ENCODE assay signal across 9 mouse cellular contexts in genomic region chr9:113812671-113813001, GRCm38 (mm10).
DNase-seq lines count a peak whose midpoint lies in the region; ATAC-seq and TF ChIP-seq lines count a peak whose summit lies in the region.
"Had no signal": no experiment of that assay in that cellular context is flagged by ENCODE, and none has a peak within 500 bp of the region (broad histone marks: within the 10 kb centered on the region; RNA-seq: fewer than 3 reads in every experiment).

No protein-coding gene starts in this region.

- H3K27ac ChIP-seq in layer of hippocampus, adult 2 months, result peak overlapping the region; percentile 97
- no peak overlapping the region for H3K27ac ChIP-seq in forebrain, embryonic 11.5 days (ENCODE audit: low read depth, low read length)
- H3K27ac ChIP-seq in neural tube, embryonic 12.5 days, result no peak overlapping the region

- H3K27me3 ChIP-seq in forebrain, embryonic 11.5 days (ENCODE audit: control insufficient read depth, insufficient read depth, low read length), result no peaks in the 10 kb centered on the region
- H3K27me3 ChIP-seq in neural tube, embryonic 12.5 days (replicated peaks), result no peaks in the 10 kb centered on the region
- H3K27me3 ChIP-seq: megakaryocyte, embryonic 14.5 days had no signal

- H3K9ac ChIP-seq in forebrain, embryonic 11.5 days (ENCODE audit: low read length), result no peak overlapping the region
- H3K9ac ChIP-seq in neural tube, embryonic 12.5 days, result peak overlapping the region; percentile 42; the same call in 1 of the 2 replicates

- peak in 1 of 2 experiments; percentile 45 for DNase-seq in layer of hippocampus, adult 2 months (ENCODE audit: low spot score in 2 of 2)
- no peak for DNase-seq in layer of hippocampus, adult 9-10 months (ENCODE audit: low spot score)
- no peak for DNase-seq in forebrain, embryonic 11.5 days (ENCODE audit: low spot score)
- no peak for DNase-seq in c-Kit-positive CD71-positive TER-119-positive erythroid progenitor cells, embryonic 14.5 days (ENCODE audit: low spot score)
- DNase-seq in embryo, embryonic 9.5 days (ENCODE audit: extremely low spot score), result no peak
- DNase-seq: kidney, postnatal 25 days had no signal

- H3K4me3 ChIP-seq in layer of hippocampus, adult 2 months, result peak overlapping the region; percentile 68
- H3K4me3 ChIP-seq in forebrain, embryonic 11.5 days (ENCODE audit: low read depth, low read length), result peak overlapping the region; percentile 11; the same call in 1 of the 2 replicates
- peak overlapping the region; percentile 29 for H3K4me3 ChIP-seq in neural tube, embryonic 12.5 days

- no peaks in the 10 kb centered on the region for H3K4me1 ChIP-seq in forebrain, embryonic 11.5 days (replicated peaks; ENCODE audit: control insufficient read depth, insufficient read depth, low read length)
- H3K4me1 ChIP-seq in neural tube, embryonic 12.5 days, result no peaks in the 10 kb centered on the region

- 68% methylated on average over 4 of the region's 4 CpGs for WGBS in forebrain, embryonic 11.5 days
- WGBS in neural tube, embryonic 12.5 days, result 70% methylated on average over 4 of the region's 4 CpGs

- TF ChIP-seq CTCF in layer of hippocampus, adult 2 months (conservative IDR thresholded peaks at IDR 0.05), result no peak

- no peak overlapping the region; the same call in 1 of the 2 replicates for H3K4me2 ChIP-seq in forebrain, embryonic 11.5 days (ENCODE audit: low read depth, low read length, severe bottlenecking)
- H3K4me2 ChIP-seq in neural tube, embryonic 12.5 days (replicated peaks), result peak overlapping the region; percentile 42

- no peaks in the 10 kb centered on the region for H3K9me3 ChIP-seq in forebrain, embryonic 11.5 days (ENCODE audit: control insufficient read depth, low read length)
- H3K9me3 ChIP-seq in neural tube, embryonic 12.5 days, result no peaks in the 10 kb centered on the region
- H3K9me3 ChIP-seq: megakaryocyte, embryonic 14.5 days had no signal

- no peak for ATAC-seq in forebrain, embryonic 11.5 days (replicated peaks; ENCODE audit: low FRiP score)
- ATAC-seq in inflammation-experienced regulatory T-cells, adult 6 months, result peak; percentile 42
- peak; percentile 39; the same call in 1 of the 2 replicates for ATAC-seq in neural tube, embryonic 12.5 days (ENCODE audit: low FRiP score, low read depth)

- H3K36me3 ChIP-seq in forebrain, embryonic 11.5 days (ENCODE audit: control insufficient read depth, insufficient read depth, low read length), result no peaks in the 10 kb centered on the region; the same call in 1 of the 2 replicates
- H3K36me3 ChIP-seq in neural tube, embryonic 12.5 days, result no peaks in the 10 kb centered on the region

Comparison
In these comparisons a context has a peak if more than half of its experiments do, and no peak if none do; other contexts are left out.
1. H3K4me3 ChIP-seq: peak in every context shown above with its lines; median percentile 68 in layer of hippocampus, adult 2 months; 29 in neural tube, embryonic 12.5 days; 11 in forebrain, embryonic 11.5 days.